Mouse (Mus musculus): ENCODE measurements around the gene Irf7.
A peak's percentile ranks its signal among the peaks of the same experiment; 100 is the strongest.

Irf7 gene

DNA sequence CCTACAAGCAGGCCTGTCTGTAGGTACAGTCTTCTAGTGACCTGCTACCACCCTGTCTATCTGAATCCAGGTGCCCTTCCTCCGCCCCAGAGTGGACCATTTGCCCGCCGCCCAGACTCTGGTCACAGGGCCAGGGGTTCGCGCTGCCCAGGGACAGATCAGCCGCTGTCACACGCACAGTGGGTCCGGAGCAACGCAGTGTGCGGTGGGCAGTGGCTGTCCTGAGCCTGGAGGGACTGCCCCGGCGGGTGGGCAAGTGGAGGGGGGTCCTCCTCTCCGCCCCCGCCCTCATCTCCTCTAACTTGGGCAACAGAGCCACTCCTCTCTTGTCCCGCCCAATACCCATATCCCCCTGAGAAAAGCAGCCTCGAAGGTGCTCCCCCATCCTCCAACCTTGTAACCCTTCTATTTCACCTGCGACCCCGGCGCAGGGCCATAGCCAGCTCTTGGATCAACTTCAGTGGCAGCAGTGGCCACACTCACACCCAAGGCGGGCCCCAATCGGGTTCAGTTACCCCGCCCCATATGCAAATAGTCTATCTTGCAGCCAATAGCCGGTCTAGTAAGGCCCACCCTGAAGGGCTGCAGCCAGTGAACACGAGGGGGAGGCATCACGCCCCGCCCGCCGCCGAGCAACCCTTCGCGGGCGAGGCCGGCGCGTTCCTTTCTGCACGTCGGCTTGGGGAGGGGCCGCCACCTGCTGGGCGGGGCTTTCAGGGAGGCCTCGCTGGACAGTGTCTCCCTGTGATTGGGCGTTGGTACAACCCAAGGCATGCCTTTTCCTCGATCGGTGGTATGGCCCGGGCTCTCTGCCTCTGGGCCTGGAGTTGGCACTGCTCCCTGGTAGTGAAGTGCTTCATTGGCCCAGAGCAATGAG is 44.8 kb downstream of the Irf7 start:
- peak; percentile 93 to 97 for DNase-seq (ENCODE audit: low spot score in 2 of 2)

DNA sequence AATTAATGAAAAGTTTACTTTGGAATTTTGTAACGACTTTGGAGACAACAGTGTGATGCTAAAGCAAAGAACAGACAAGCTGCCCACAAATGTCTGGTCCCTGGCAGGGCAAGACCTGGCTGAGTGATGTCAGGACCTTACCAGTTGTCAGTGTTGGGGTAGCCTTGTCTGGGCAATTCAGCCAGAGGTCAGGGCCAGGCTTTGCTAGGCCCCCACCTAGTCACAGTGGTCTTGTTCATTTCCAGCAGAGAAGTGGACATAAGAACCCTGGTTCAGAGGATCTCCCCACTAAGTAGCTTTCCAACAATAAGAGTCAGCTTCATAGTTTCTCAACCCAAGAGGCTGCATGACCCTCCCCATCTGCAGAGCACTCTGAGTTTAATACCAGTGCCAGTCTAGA is 45.9 kb downstream of the Irf7 start:
- no peak for DNase-seq (ENCODE audit: low spot score in 2 of 2)

DNA sequence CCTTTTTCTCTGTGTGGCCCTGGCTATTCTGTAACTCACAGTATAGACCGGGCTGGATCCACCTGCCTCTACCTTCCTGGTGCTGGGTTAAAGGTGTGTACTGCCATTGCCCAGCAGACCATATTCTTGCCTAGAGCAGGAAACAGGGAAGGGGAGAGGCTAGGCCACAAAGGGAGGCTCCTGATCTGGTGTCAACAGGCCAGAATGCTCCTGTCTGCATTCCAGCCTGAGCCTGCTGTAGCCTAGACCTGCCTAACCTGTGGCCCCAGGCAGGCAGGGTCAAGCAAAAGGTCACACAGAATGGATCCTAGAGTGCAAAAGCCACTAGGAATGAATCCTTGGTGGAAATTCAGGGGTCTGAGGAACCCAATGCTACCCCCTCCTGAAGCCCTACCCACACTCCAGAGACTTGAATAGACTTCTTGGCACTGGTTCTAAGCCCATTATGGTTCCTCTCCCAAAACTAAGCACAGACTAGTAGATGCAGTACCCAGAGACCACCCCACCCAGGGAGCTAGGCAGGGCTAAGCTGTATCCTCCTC is 46.7 kb downstream of the Irf7 start:
- DNase-seq (ENCODE audit: low spot score in 2 of 2) = no peak

DNA sequence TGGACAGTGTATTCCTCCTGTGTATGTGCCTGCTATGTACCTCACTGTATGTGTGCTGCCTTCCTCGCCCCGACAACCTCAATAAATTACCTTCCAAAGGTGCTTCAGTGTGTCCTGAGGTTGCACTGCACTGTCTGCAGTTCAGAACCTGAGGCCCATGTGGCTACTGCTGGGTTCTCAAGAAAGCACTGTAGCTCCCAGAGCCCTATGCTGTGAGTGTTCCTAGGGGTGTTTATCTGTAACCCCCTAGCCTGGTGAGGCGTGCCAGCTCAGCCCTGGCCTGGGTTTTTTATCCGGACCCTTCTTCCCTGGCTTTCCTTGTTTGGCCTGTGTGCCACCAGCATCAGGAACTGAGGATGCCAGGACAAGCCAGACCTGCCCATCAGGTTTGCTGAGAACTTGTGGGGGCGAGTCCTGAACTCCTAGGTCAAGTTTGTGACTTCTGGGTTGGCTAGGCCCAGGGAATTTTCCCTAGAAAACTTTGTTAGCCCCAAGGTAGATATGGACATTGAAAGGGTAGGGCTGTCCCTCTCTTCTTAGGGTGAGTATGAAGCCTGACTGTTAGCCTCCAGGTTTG is 47.6 kb downstream of the Irf7 start:
- DNase-seq (ENCODE audit: low spot score in 2 of 2) = peak; percentile 38 to 60

DNA sequence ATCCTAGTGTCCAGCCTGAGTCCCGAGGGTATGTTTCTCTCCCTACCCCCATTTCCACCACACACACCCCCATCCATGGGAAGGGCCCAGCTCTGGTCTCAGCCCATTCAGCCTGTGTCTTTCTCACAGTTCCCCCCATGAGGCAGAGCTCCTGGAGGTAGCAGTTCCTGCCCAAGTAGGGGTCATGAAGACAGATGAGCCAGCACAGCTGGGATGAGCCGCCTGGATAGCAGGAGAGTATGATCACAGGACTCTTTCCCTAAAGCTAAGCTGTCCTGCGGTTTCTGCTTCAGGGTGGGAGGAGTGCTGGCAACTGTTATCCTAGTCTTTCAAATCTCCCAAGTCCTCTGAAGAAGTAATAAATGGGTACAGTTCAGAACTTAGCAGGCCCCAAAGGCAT is 48.1 kb downstream of the Irf7 start:
- no peak for DNase-seq (ENCODE audit: low spot score in 2 of 2)

DNA sequence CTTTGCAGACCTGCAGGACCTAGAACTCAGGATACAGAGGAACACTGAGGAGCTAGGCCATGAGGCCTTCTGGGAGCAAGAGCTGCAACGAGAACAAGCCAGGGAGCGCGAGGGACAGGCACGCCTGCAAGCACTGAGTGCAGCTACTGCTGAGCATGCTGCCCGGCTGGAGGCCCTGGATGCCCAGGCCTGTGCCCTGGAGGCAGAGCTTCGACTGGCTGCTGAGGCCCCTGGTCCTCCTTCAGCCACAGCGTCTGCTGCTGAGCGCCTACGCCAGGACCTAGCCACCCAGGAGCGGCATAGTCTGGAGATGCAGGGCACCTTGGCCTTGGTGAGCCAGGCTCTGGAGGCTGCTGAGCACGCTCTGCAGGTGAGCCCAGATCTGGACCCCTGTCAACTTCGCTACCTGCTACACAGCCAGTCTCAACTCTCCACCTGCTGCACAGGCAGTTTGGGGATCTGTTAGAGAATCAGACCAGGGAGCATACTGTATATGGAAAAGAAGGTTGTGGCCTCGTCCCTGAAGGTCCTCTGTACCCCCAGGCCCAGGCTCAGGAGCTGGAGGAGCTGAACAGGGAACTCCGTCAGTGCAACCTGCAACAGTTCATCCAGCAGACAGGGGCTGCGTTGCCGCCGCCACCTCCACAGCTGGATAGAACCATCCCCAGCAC is 48.8 kb downstream of the Irf7 start:
- DNase-seq (ENCODE audit: low spot score in 2 of 2) = peak in 1 of 2 experiments; percentile 39

DNA sequence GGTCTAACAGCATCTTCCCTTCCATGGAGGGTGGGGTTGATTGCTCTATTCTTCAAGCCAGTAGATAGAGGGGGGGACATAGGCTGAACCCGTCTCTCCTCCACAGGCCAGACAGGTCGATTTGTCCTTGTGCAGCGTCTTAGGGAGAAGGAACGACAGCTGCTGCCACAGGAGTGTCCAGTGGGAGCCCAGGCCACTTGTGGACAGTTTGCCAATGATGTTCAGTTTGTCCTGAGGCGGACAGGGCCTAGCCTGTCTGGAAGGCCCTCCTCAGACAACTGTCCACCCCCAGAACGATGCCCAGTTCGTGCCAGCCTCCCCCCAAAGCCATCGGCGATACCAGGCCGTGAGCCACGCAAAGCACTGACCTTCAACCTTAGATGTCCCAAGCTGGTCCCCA is 49.4 kb downstream of the Irf7 start:
- peak in 1 of 2 experiments; percentile 15 for DNase-seq (ENCODE audit: low spot score in 2 of 2)

DNA sequence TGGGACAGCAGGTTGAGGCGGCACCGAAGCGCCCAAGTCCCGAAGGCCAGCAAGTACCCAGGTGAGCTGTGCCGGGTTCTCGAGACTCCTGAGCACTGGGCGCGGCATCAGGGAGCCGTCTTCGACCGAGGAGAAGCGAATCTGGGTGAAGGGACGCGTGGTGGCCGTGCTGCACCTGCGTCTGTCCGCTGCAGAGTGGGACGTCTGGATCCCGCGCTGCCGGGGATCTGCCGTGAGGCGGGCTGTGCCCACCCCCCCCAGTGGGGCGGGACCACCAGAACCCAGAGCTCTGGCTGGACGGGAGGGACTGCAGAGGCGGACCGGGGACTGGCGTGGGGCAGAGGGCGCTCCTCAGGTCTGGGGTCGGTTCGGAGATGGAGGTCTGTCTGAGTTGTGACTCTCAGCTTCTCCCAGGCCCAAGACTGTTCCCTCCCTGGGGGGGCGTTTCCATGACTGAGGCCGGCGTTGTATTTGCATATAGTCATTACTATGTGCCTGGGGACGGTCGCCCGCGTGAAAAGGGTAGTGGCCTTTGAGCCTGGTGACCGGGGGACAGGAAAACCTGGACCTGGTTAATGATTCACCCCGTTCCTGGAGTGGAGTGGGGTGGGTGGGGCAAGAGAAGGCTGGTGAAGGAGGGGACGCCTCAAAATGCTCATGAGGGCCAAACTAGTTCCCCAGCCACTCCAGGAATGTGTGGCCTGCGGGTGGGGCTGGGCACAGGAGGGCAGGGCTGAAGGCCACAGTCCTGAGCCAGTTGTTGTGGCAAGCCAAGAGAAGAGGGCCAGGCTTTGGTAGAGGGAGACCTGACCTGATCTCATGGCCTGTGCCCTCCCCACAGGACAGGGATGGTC is 50.2 kb downstream of the Irf7 start:
- DNase-seq (ENCODE audit: low spot score in 2 of 2) = peak; percentile 76 to 86

DNA sequence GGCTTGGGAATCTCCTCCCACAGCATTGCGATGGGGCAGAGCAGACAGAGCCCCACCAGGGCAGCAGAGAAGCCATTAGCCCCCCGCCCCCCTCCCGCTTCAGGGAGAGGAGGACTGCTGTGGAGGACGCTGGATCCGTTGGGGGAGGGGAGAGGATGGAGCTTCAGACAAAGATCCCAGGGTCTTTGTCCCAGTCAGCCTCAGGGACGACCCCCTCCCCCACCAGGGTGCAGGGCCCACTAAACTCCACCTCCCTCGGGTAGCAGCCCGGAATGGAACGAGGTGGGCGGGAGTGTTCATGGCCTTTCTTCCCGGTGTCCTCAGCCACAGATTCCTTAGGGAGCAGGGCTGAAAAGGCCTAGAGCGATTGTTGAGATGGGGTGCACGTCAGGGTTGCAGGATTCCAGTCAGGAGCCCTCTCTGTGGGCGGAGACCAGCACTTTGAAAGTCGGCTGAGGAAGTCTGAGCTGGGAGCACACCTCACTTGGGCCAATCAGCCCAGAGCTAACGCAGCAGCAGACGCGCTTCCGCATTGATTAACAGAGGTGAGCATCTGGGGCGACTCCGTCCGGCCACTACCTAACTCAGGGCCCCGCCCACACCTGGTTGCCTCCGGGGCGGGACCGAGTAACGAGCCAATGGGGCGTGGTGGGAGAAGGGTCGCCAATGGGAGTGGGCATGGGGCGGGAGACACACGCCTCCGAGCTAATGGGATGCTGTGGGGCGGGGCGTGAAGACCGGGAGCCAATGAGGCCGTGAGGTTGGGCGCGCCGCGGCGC is 51.0 kb downstream of the Irf7 start, which contains the start of gene Rassf7:
Rassf7 (plus strand) TSS at position 760 of the 779 bp plus-strand sequence.
- DNase-seq (ENCODE audit: low spot score in 2 of 2) = peak; percentile 92 to 94

DNA sequence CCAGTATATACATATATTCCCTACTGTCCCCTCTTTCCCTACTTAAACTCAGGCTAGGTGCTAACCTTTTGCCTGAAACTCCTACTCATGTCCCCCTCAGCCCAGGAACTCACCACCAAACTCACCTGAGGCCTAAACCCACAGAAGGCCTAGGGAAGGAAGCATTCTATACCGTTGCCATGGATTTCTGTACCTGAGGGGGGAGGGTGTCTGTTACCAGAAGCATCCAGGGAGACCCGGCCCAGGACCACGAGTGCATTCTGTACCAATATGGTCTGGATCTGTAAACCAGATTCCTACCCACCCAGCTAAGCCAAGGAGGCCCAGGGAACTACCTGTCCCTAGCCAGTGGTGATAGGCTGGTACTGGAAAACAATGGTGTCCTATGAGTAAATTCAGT is 52.0 kb downstream of the Irf7 start:
- no peak for DNase-seq (ENCODE audit: low spot score in 2 of 2)

DNA sequence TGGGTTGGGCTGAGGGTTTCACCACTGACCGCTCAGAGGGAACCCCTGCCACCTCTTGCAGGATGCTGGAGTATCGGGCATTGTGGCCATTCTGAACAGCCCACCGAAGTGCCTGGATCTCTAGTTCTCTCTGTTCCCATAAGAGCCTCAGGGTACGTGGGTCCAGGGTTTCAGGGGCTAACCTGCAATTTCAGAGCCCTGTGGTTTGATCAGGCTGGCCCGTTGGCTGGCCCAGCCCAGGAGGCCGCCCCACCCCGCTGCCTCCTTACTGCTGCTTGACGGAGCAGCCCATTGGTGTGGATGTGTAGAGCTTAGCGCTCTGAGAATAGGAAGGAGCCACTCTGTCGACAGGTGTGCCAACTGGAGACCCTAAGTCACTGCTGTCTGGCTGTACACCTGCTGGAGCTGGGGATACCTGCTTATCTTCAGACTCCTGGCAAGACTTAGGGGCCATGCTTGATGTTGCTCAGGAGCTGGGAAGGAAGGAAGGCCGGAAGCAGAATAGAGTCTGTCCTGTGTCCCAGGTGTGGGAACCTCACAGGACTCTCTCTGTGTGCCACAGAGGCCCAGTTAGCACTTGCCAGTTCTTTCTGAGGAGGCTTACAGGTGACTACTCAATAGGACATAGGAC is 52.6 kb downstream of the Irf7 start, which contains the start of gene Lmntd2:
Lmntd2 (minus strand) TSS at position 476 of the 631 bp plus-strand sequence.
- DNase-seq (ENCODE audit: low spot score in 2 of 2) = no peak

DNA sequence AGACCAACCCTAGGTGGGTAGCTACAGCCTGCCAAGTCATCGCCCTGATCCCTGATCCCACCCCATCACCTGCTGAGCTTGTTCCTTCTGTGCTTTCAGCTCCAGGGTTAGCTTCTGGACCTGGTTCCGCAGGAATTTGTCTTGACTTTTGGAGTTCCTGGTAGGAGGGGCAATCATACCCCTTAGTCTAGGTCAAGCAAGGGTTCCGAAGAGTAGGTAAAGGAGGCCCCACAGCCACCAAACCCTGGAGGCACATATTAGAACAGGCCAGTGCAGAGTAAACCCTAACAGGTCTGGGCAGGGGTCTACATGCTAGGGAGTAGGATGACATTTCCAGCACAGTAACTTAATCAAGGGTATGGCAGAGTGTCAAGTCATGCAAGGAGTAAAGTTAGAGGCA is 53.1 kb downstream of the Irf7 start:
- DNase-seq (ENCODE audit: low spot score in 2 of 2) = no peak
